Mouse (Mus musculus): ENCODE measurements around the gene Pax4. TPM values are rescaled to one million over a fixed set of nuclear protein-coding genes. Genes with fewer than 3 reads are reported as not detected.
A peak's percentile ranks its signal among the peaks of the same experiment; 100 is the strongest.

The Pax4 gene
- total RNA-seq, 2 experiments from 2014 or later: not detected

GRCm38 (mm10) chr6:28450481-28450880, 1.3 kb upstream of the Pax4 start:
- no peak for DNase-seq (ENCODE audit: low spot score in 2 of 2)

GRCm38 (mm10) chr6:28447937-28448336, 1.2 kb downstream of the Pax4 start:
- DNase-seq (ENCODE audit: low spot score in 2 of 2): no peak

GRCm38 (mm10) chr6:28431538-28431855, 17.7 kb downstream of the Pax4 start:
- no peak for DNase-seq (ENCODE audit: low spot score in 2 of 2)

- DNase-seq (ENCODE audit: low spot score in 2 of 2): no peak
Observed at GRCm38 (mm10) chr6:28430795-28431537, 18.2 kb downstream of the Pax4 start.

- DNase-seq (ENCODE audit: low spot score in 2 of 2): no peak
Observed at GRCm38 (mm10) chr6:28429870-28430269, 19.3 kb downstream of the Pax4 start.

- DNase-seq (ENCODE audit: low spot score in 2 of 2): no peak
Observed at GRCm38 (mm10) chr6:28428290-28428689, 20.9 kb downstream of the Pax4 start, which contains the start of gene Gcc1. Gcc1 (minus strand) TSS chr6:28428390.

GRCm38 (mm10) chr6:28427096-28427839, 21.9 kb downstream of the Pax4 start, which contains the start of gene Fscn3:
Fscn3 (plus strand) TSS chr6:28427789.
- no peak for DNase-seq (ENCODE audit: low spot score in 2 of 2)

- no peak for DNase-seq (ENCODE audit: low spot score in 2 of 2)
Observed at GRCm38 (mm10) chr6:28425019-28425418, 24.1 kb downstream of the Pax4 start.

GRCm38 (mm10) chr6:28423767-28424695, 25.1 kb downstream of the Pax4 start:
- DNase-seq (ENCODE audit: low spot score in 2 of 2): peak; percentile 48 to 52

- DNase-seq (ENCODE audit: low spot score in 2 of 2): peak; percentile 85 to 95
Observed at GRCm38 (mm10) chr6:28423313-28423712, 25.8 kb downstream of the Pax4 start, which contains the start of gene Arf5. Arf5 (plus strand) TSS chr6:28423560.

- DNase-seq (ENCODE audit: low spot score in 2 of 2): no peak
Observed at GRCm38 (mm10) chr6:28422651-28423290, 26.4 kb downstream of the Pax4 start.

- peak; percentile 91 to 92 for DNase-seq (ENCODE audit: low spot score in 2 of 2)
Observed at GRCm38 (mm10) chr6:28421469-28422000, 27.6 kb downstream of the Pax4 start.

- no peak for DNase-seq (ENCODE audit: low spot score in 2 of 2)
Observed at GRCm38 (mm10) chr6:28420865-28421264, 28.3 kb downstream of the Pax4 start.

GRCm38 (mm10) chr6:28420361-28420760, 28.8 kb downstream of the Pax4 start:
- DNase-seq (ENCODE audit: low spot score in 2 of 2): no peak

- no peak for DNase-seq (ENCODE audit: low spot score in 2 of 2)
Observed at GRCm38 (mm10) chr6:28419673-28420072, 29.5 kb downstream of the Pax4 start.

- peak; percentile 54 to 69 for DNase-seq (ENCODE audit: low spot score in 2 of 2)
Observed at GRCm38 (mm10) chr6:28418449-28418848, 30.7 kb downstream of the Pax4 start.

- DNase-seq (ENCODE audit: low spot score in 2 of 2): no peak
Observed at GRCm38 (mm10) chr6:28416981-28417380, 32.2 kb downstream of the Pax4 start.

- DNase-seq (ENCODE audit: low spot score in 2 of 2): no peak
Observed at GRCm38 (mm10) chr6:28411236-28411635, 37.9 kb downstream of the Pax4 start.

- no peak for DNase-seq (ENCODE audit: low spot score in 2 of 2)
Observed at GRCm38 (mm10) chr6:28410053-28410452, 39.1 kb downstream of the Pax4 start.

GRCm38 (mm10) chr6:28399791-28400190, 49.4 kb downstream of the Pax4 start:
- no peak for DNase-seq (ENCODE audit: low spot score in 2 of 2)

- DNase-seq (ENCODE audit: low spot score in 2 of 2): no peak
Observed at GRCm38 (mm10) chr6:28398726-28399125, 50.4 kb downstream of the Pax4 start.
